In the genomic region with DNA sequence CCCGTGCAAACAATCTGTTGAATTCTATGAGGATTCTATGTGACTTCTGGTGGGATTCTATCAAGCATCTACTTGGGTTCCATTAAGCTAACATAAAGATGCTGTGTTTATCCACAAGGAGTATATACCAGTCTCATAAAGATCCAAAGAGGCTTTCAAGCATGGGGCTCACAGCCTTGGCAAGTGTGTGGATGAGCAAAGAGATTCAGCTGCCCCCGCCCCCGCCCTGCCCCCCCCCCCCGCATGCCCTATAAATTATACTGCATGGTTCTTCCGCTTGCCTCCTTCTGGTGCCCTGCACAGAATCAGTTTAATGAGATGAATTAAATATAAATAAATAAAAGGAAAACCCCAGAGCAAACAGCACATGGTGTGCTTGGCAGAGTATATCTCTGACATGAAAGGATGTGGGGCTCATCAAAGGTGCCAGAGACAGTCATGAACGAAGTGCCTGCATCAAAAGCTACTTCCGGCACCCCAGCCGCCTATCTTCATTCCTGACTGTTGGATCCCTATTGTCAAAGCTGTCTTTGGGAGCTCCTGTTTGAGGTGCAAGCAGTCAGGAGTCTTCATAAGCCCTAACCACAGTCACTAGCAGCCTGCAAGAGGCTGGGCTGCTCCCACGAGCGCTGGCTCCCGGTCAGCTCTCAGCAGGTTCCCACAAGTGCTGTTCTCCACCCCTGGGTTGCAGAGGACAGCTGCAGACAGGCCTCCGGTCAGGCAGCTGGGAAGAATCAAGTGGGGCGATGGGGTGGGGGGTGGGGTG, we compare ENCODE assay signal across 8 mouse cellular contexts. TPM values are rescaled to one million over a fixed set of nuclear protein-coding genes. Genes with fewer than 3 reads are reported as not detected.
DNase-seq lines count a peak whose midpoint lies in the region; ATAC-seq lines count a peak whose summit lies in the region.

No protein-coding gene starts in this region.

- peak; percentile 64; the same call in 1 of the 2 replicates for ATAC-seq in embryonic facial prominence, embryonic 13.5 days (ENCODE audit: insufficient number of reproducible peaks, insufficient read depth, low FRiP score, low TSS enrichment, low read depth)
- ATAC-seq in limb, embryonic 13.5 days (ENCODE audit: low FRiP score, low read depth) = peak; percentile 86

- WGBS in embryonic facial prominence, embryonic 13.5 days = 26% methylated on average over 13 of the region's 13 CpGs
- 28% methylated on average over 13 of the region's 13 CpGs for WGBS in heart, embryonic 10.5 days
- 21% methylated on average over 13 of the region's 13 CpGs for WGBS in limb, embryonic 13.5 days

- H3K4me1 ChIP-seq in embryonic facial prominence, embryonic 13.5 days = peaks cover 9% of the 10 kb centered on the region
- peaks cover 14% of the 10 kb centered on the region for H3K4me1 ChIP-seq in heart, embryonic 10.5 days
- peaks cover 13% of the 10 kb centered on the region for H3K4me1 ChIP-seq in limb, embryonic 13.5 days

- no peaks in the 10 kb centered on the region for H3K36me3 ChIP-seq in embryonic facial prominence, embryonic 13.5 days
- H3K36me3 ChIP-seq in heart, embryonic 10.5 days = no peaks in the 10 kb centered on the region
- H3K36me3 ChIP-seq in limb, embryonic 13.5 days = no peaks in the 10 kb centered on the region

- H3K4me3 ChIP-seq in embryonic facial prominence, embryonic 13.5 days = no peak overlapping the region
- peak overlapping the region; percentile 23; the same call in 1 of the 2 replicates for H3K4me3 ChIP-seq in heart, embryonic 10.5 days
- H3K4me3 ChIP-seq in limb, embryonic 13.5 days = no peak overlapping the region

- DNase-seq in layer of hippocampus, postnatal 14 days (ENCODE audit: low spot score in 2 of 2) = peak; percentile 7 to 10
- no peak for DNase-seq in layer of hippocampus, adult 11-12 months (ENCODE audit: low spot score)
- no peak for DNase-seq in heart, embryonic 10.5 days (ENCODE audit: low spot score)
- peak; percentile 71 for DNase-seq in retina, postnatal 1 day
- no peak for DNase-seq in spleen, adult 18-20 months
- no peak for DNase-seq in left cerebral cortex, adult 9 months (ENCODE audit: low spot score in 2 of 2)

- H3K9ac ChIP-seq in embryonic facial prominence, embryonic 13.5 days = no peak overlapping the region
- H3K9ac ChIP-seq in limb, embryonic 13.5 days = no peak overlapping the region

- peak overlapping the region; percentile 26 for H3K4me2 ChIP-seq in embryonic facial prominence, embryonic 13.5 days
- H3K4me2 ChIP-seq in limb, embryonic 13.5 days (replicated peaks) = peak overlapping the region; percentile 25; the same call in 1 of the 2 replicates

- H3K27me3 ChIP-seq in embryonic facial prominence, embryonic 13.5 days = no peaks in the 10 kb centered on the region
- peaks cover 9% of the 10 kb centered on the region for H3K27me3 ChIP-seq in heart, embryonic 10.5 days (ENCODE audit: insufficient read depth, poor library complexity, severe bottlenecking)
- no peaks in the 10 kb centered on the region for H3K27me3 ChIP-seq in limb, embryonic 13.5 days

- no peaks in the 10 kb centered on the region for H3K9me3 ChIP-seq in embryonic facial prominence, embryonic 13.5 days
- no peaks in the 10 kb centered on the region for H3K9me3 ChIP-seq in heart, embryonic 10.5 days
- no peaks in the 10 kb centered on the region for H3K9me3 ChIP-seq in limb, embryonic 13.5 days

- 0 out of 2 replicates have a peak overlapping the region, but pooled peaks have one; percentile 33 for H3K27ac ChIP-seq in embryonic facial prominence, embryonic 13.5 days
- no peak overlapping the region for H3K27ac ChIP-seq in heart, embryonic 10.5 days
- H3K27ac ChIP-seq in limb, embryonic 13.5 days = no peak overlapping the region; the same call in 1 of the 2 replicates

RNA-seq across cellular contexts. Expression of gene Sdc1, which starts 46.5 kb away (rescaled TPM):
- total RNA-seq in layer of hippocampus, postnatal 14 days (2021) = 1 to 10 TPM; 1.6 to 3.2 TPM
- polyA plus RNA-seq in embryonic facial prominence, embryonic 13.5 days (2015; fragmentation: Nextera tagmentation; extraction: Ambion mirVana) = 208 TPM in 2 replicates
- 44.5 and 75.8 TPM in 2 replicates for polyA plus RNA-seq in heart, embryonic 10.5 days (2016; fragmentation: Nextera tagmentation; extraction: Ambion mirVana)
- polyA plus RNA-seq in limb, embryonic 13.5 days (2015; fragmentation: Nextera tagmentation; extraction: Ambion mirVana) = 252 and 254 TPM in 2 replicates

Comparison
In these comparisons a context has a peak if more than half of its experiments do, and no peak if none do; other contexts are left out.
1. DNase-seq: peak in layer of hippocampus, postnatal 14 days (2 of 2) and retina, postnatal 1 day (single experiment); none in layer of hippocampus, adult 11-12 months (single experiment), heart, embryonic 10.5 days (single experiment), spleen, adult 18-20 months (0 of 2) and left cerebral cortex, adult 9 months (0 of 2).